Mouse (Mus musculus): ENCODE data around the gene Mknk2.

Mknk2 gene

GRCm38 (mm10) chr10:80669737-80670485, 8.0 kb downstream of the Mknk2 start:
- DNase-seq: no peak

- no peak for DNase-seq
These were observed 8.9 kb downstream of the Mknk2 start for GRCm38 (mm10) chr10:80669018-80669417.

- DNase-seq: no peak
These were observed 9.3 kb downstream of the Mknk2 start for GRCm38 (mm10) chr10:80668614-80669013.

GRCm38 (mm10) chr10:80666837-80667412, 11.0 kb downstream of the Mknk2 start:
- no peak for DNase-seq

GRCm38 (mm10) chr10:80665981-80666733, 11.8 kb downstream of the Mknk2 start:
- no peak for DNase-seq

- DNase-seq: no peak
These were observed 12.5 kb downstream of the Mknk2 start for GRCm38 (mm10) chr10:80665459-80665858.

GRCm38 (mm10) chr10:80665016-80665380, 12.9 kb downstream of the Mknk2 start:
- peak; percentile 44 for DNase-seq

GRCm38 (mm10) chr10:80664197-80665015, 13.5 kb downstream of the Mknk2 start:
- DNase-seq: peak; percentile 58

GRCm38 (mm10) chr10:80663485-80664196, 14.3 kb downstream of the Mknk2 start:
- DNase-seq: no peak

- peak; percentile 80 for DNase-seq
These were observed 16.8 kb downstream of the Mknk2 start for GRCm38 (mm10) chr10:80661149-80661548.

- DNase-seq: peak; percentile 85
These were observed 18.7 kb downstream of the Mknk2 start for GRCm38 (mm10) chr10:80659213-80659612.

- peak; percentile 73 for DNase-seq
These were observed 19.1 kb downstream of the Mknk2 start for GRCm38 (mm10) chr10:80658841-80659202.

- DNase-seq: no peak
These were observed 19.6 kb downstream of the Mknk2 start for GRCm38 (mm10) chr10:80658194-80658840.

- peak; percentile 87 for DNase-seq
These were observed 20.9 kb downstream of the Mknk2 start, which contains the start of gene Btbd2 for GRCm38 (mm10) chr10:80656863-80657623. Gene Btbd2 (minus strand): TSS chr10:80657071.

- DNase-seq: peak; percentile 99
These were observed 21.6 kb downstream of the Mknk2 start for GRCm38 (mm10) chr10:80656130-80656862.

- no peak for DNase-seq
These were observed 22.3 kb downstream of the Mknk2 start for GRCm38 (mm10) chr10:80655406-80656129.

- DNase-seq: no peak
These were observed 23.0 kb downstream of the Mknk2 start for GRCm38 (mm10) chr10:80654866-80655265.

- DNase-seq: no peak
These were observed 24.7 kb downstream of the Mknk2 start for GRCm38 (mm10) chr10:80653156-80653720.

GRCm38 (mm10) chr10:80650392-80650791, 27.5 kb downstream of the Mknk2 start:
- DNase-seq: no peak

Data from liver (tissue).